Mouse (Mus musculus) cerebellum, adult 2 months (tissue): Measurements from ENCODE around the gene Etv3.

Experiments used
- CTCF ChIP-seq: fragments of 200-500 bp; IDR thresholded peaks from 2 replicates; pipeline ENCODE4 v1.5.1; 2011; ENCODE audit warnings: low read depth, mild to moderate bottlenecking, control low read depth, low read length, moderate library complexity, borderline replicate concordance; ENCODE audit not compliant: insufficient read depth
- POLR2A ChIP-seq: fragments of 200-500 bp; IDR thresholded peaks from 2 replicates; pipeline ENCODE4 v1.6.1; 2011; ENCODE audit warnings: low read length, control low read depth, borderline replicate concordance; ENCODE audit not compliant: insufficient read depth

DNA sequence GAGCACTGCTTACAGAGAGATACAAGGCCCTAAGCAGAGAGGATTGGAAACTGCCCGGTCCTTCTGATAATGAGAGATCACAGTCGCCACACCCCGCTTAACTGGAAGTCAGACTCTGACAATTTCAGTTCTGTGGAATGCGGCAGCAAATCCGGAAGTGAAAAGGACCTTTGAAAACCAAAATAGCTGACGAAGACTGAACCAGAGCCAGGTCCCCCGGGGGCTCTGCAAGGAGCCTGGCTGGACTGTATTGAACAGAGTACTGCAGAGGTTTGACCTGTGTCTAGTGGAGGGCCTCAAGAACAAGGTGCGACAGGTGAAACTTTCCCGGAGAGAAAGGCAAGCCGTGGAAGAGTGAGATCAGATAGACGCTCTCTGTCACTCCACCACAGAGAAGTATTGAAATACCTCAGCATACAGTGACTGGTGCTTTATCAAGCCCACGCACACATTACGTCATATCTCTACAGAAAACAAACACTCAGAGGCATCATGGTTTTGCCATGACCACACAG, 9.6 kb upstream of the Etv3 start:
- no peak for TF ChIP-seq CTCF
- TF ChIP-seq POLR2A, result no peak
